Mouse (Mus musculus): ENCODE results near the gene Fam189a1. TPM values are rescaled to one million over a fixed set of nuclear protein-coding genes. Genes with fewer than 3 reads are reported as not detected.

Fam189a1 gene
- not detected in 2 replicates for total RNA-seq (2015; ENCODE audit: low replicate concordance)
- total RNA-seq (2017; ENCODE audit: low replicate concordance) = 0.28 TPM in 1 of 2 replicates, not detected in the other

- ATAC-seq (replicated peaks; ENCODE audit: low FRiP score, poor library complexity, severe bottlenecking) = no peak
Measured at GRCm38 (mm10) chr7:65156514-65156911, at the start of gene Fam189a1. Gene Fam189a1 (minus strand): TSS chr7:65156570.

GRCm38 (mm10) chr7:65206021-65206420 is 49.7 kb upstream of the Fam189a1 start:
- no peak for ATAC-seq (replicated peaks; ENCODE audit: low FRiP score, poor library complexity, severe bottlenecking)

- ATAC-seq (replicated peaks; ENCODE audit: low FRiP score, poor library complexity, severe bottlenecking) = no peak
Measured at GRCm38 (mm10) chr7:65202719-65203118, 46.3 kb upstream of the Fam189a1 start.

GRCm38 (mm10) chr7:65180694-65181093 is 24.3 kb upstream of the Fam189a1 start:
- ATAC-seq (replicated peaks; ENCODE audit: low FRiP score, poor library complexity, severe bottlenecking) = no peak

GRCm38 (mm10) chr7:65170762-65171161 is 14.4 kb upstream of the Fam189a1 start:
- ATAC-seq (replicated peaks; ENCODE audit: low FRiP score, poor library complexity, severe bottlenecking) = no peak

- ATAC-seq (replicated peaks; ENCODE audit: low FRiP score, poor library complexity, severe bottlenecking) = no peak
Measured at GRCm38 (mm10) chr7:65157031-65158025, 958 bp upstream of the Fam189a1 start.

- no peak for ATAC-seq (replicated peaks; ENCODE audit: low FRiP score, poor library complexity, severe bottlenecking)
Measured at GRCm38 (mm10) chr7:65155628-65156513, 499 bp downstream of the Fam189a1 start.

GRCm38 (mm10) chr7:65154576-65154975 is 1.8 kb downstream of the Fam189a1 start:
- ATAC-seq (replicated peaks; ENCODE audit: low FRiP score, poor library complexity, severe bottlenecking) = no peak

- ATAC-seq (replicated peaks; ENCODE audit: low FRiP score, poor library complexity, severe bottlenecking) = no peak
Measured at GRCm38 (mm10) chr7:65153846-65154245, 2.5 kb downstream of the Fam189a1 start.

- ATAC-seq (replicated peaks; ENCODE audit: low FRiP score, poor library complexity, severe bottlenecking) = no peak
Measured at GRCm38 (mm10) chr7:65151526-65151925, 4.8 kb downstream of the Fam189a1 start.

GRCm38 (mm10) chr7:65149040-65149439 is 7.3 kb downstream of the Fam189a1 start:
- ATAC-seq (replicated peaks; ENCODE audit: low FRiP score, poor library complexity, severe bottlenecking) = no peak

GRCm38 (mm10) chr7:65144881-65145280 is 11.5 kb downstream of the Fam189a1 start:
- ATAC-seq (replicated peaks; ENCODE audit: low FRiP score, poor library complexity, severe bottlenecking) = no peak

GRCm38 (mm10) chr7:65141907-65142698 is 14.3 kb downstream of the Fam189a1 start:
- no peak for ATAC-seq (replicated peaks; ENCODE audit: low FRiP score, poor library complexity, severe bottlenecking)

- no peak for ATAC-seq (replicated peaks; ENCODE audit: low FRiP score, poor library complexity, severe bottlenecking)
Measured at GRCm38 (mm10) chr7:65140832-65141231, 15.5 kb downstream of the Fam189a1 start.

- ATAC-seq (replicated peaks; ENCODE audit: low FRiP score, poor library complexity, severe bottlenecking) = no peak
Measured at GRCm38 (mm10) chr7:65140099-65140498, 16.3 kb downstream of the Fam189a1 start.

GRCm38 (mm10) chr7:65123766-65124165 is 32.6 kb downstream of the Fam189a1 start:
- ATAC-seq (replicated peaks; ENCODE audit: low FRiP score, poor library complexity, severe bottlenecking) = no peak

GRCm38 (mm10) chr7:65116903-65117302 is 39.5 kb downstream of the Fam189a1 start:
- ATAC-seq (replicated peaks; ENCODE audit: low FRiP score, poor library complexity, severe bottlenecking) = no peak

GRCm38 (mm10) chr7:65115366-65115765 is 41.0 kb downstream of the Fam189a1 start:
- ATAC-seq (replicated peaks; ENCODE audit: low FRiP score, poor library complexity, severe bottlenecking) = no peak

GRCm38 (mm10) chr7:65111664-65112063 is 44.7 kb downstream of the Fam189a1 start:
- no peak for ATAC-seq (replicated peaks; ENCODE audit: low FRiP score, poor library complexity, severe bottlenecking)

Measured in erythroblast, adult 5-6 weeks (primary cell).